Mouse (Mus musculus) cerebellum, adult 9-11 months (tissue): ENCODE data around the gene Tbx5.
A peak's percentile ranks its signal among the peaks of the same experiment; 100 is the strongest.
"Not testable (repeated sequence)": the region's sequence is repeated elsewhere in the genome, so short reads cannot be mapped to it uniquely, and the experiment has no call there.

Source experiments
- DNase-seq: peaks from one replicate; pipeline ENCODE4 v3.0.0; 2022

The Tbx5 gene

GRCm38 (mm10) chr5:119842701-119843393 is 10.4 kb downstream of the Tbx5 start:
- no peak for DNase-seq

GRCm38 (mm10) chr5:119843394-119843777 is 10.9 kb downstream of the Tbx5 start:
- no peak for DNase-seq

- no peak for DNase-seq
Measured at GRCm38 (mm10) chr5:119844366-119844765, 11.9 kb downstream of the Tbx5 start.

- no peak for DNase-seq
Measured at GRCm38 (mm10) chr5:119844994-119845393, 12.5 kb downstream of the Tbx5 start.

- no peak for DNase-seq
Measured at GRCm38 (mm10) chr5:119857052-119857451, 24.6 kb downstream of the Tbx5 start.

- DNase-seq, result no peak
Measured at GRCm38 (mm10) chr5:119861301-119861700, 28.8 kb downstream of the Tbx5 start.

- DNase-seq, result no peak
Measured at GRCm38 (mm10) chr5:119862431-119862830, 30.0 kb downstream of the Tbx5 start.

GRCm38 (mm10) chr5:119866277-119867235 is 34.1 kb downstream of the Tbx5 start:
- DNase-seq, result no peak

- no peak for DNase-seq
Measured at GRCm38 (mm10) chr5:119867986-119868385, 35.5 kb downstream of the Tbx5 start.

GRCm38 (mm10) chr5:119875421-119875820 is 43.0 kb downstream of the Tbx5 start:
- DNase-seq, result no peak

- DNase-seq, result peak; percentile 4
Measured at GRCm38 (mm10) chr5:119877185-119877584, 44.7 kb downstream of the Tbx5 start.

GRCm38 (mm10) chr5:119885595-119885994 is 53.1 kb downstream of the Tbx5 start:
- no peak for DNase-seq

- DNase-seq, result no peak
Measured at GRCm38 (mm10) chr5:119887381-119887780, 54.9 kb downstream of the Tbx5 start.

GRCm38 (mm10) chr5:119891960-119892359 is 59.5 kb downstream of the Tbx5 start:
- DNase-seq, result no peak

GRCm38 (mm10) chr5:119893060-119893459 is 60.6 kb downstream of the Tbx5 start:
- DNase-seq, result no peak

- DNase-seq, result no peak
Measured at GRCm38 (mm10) chr5:119896605-119897004, 64.1 kb downstream of the Tbx5 start.

GRCm38 (mm10) chr5:119916551-119917171 is 84.2 kb downstream of the Tbx5 start:
- peak; percentile 24 for DNase-seq

GRCm38 (mm10) chr5:119918381-119918780 is 85.9 kb downstream of the Tbx5 start:
- DNase-seq, result not testable (repeated sequence)

- no peak for DNase-seq
Measured at GRCm38 (mm10) chr5:119920941-119921340, 88.5 kb downstream of the Tbx5 start.

GRCm38 (mm10) chr5:119922229-119922628 is 89.8 kb downstream of the Tbx5 start:
- DNase-seq, result no peak
